Mouse (Mus musculus) liver, embryonic 12.5 days (tissue): ENCODE results near the gene Hivep3. TPM values are rescaled to one million over a fixed set of nuclear protein-coding genes. Genes with fewer than 3 reads are reported as not detected.

Source experiments
- polyA plus RNA-seq: library from polyadenylated mRNA; unstranded; fragments of >200 nt; fragmentation: Nextera tagmentation; extraction: Ambion mirVana; gene quantifications from 2 replicates; pipeline ENCODE4 v1.2.1, GENCODE M21; 2016

Gene Hivep3
- polyA plus RNA-seq, 1 experiment from 2014 or later = 2.9 TPM

Other genes starting within 250 kb of the Hivep3 start
- gene Rimkla, start 241.2 kb upstream of the Hivep3 start, polyA plus RNA-seq = 0.04 and 0.08 TPM in 2 replicates
- gene Foxj3, start 196.8 kb upstream of the Hivep3 start, polyA plus RNA-seq = 10.0 and 10.8 TPM in 2 replicates
- gene Frg2f1, start 194.3 kb upstream of the Hivep3 start, polyA plus RNA-seq = 1.1 and 1.2 TPM in 2 replicates
- not detected in 2 replicates for gene Guca2a, start 96.1 kb upstream of the Hivep3 start, polyA plus RNA-seq
- gene Guca2b, start 74.8 kb upstream of the Hivep3 start, polyA plus RNA-seq = 0.29 TPM in 1 of 2 replicates, not detected in the other